Mouse (Mus musculus): ENCODE measurements around the gene Ptprk. TPM values are rescaled to one million over a fixed set of nuclear protein-coding genes. Genes with fewer than 3 reads are reported as not detected.

Ptprk gene
- total and polyA plus RNA-seq, 2 experiments from 2014 or later: 25.4 to 43.4 TPM

GRCm38 (mm10) chr10:28178876-28179275 is 104.3 kb downstream of the Ptprk start:
- DNase-seq (ENCODE audit: low spot score): no peak
- no peak overlapping the region for H3K9ac ChIP-seq (replicated peaks; ENCODE audit: low read length, poor library complexity, severe bottlenecking)
- TF ChIP-seq CTCF (IDR thresholded peaks at IDR 0.05): no peak
- H3K4me1 ChIP-seq (ENCODE audit: insufficient read depth, low read length): no peaks in the 10 kb centered on the region
- no peak overlapping the region for H3K4me2 ChIP-seq (ENCODE audit: low read depth, low read length, poor library complexity, severe bottlenecking)
- ATAC-seq (ENCODE audit: low FRiP score): no peak
- no peaks in the 10 kb centered on the region for H3K9me3 ChIP-seq (ENCODE audit: low read length)
- no peaks in the 10 kb centered on the region for H3K27me3 ChIP-seq (ENCODE audit: insufficient read depth, low read length)
- H3K4me3 ChIP-seq (ENCODE audit: low read depth, low read length): no peak overlapping the region
- WGBS: 65% methylated on average over 4 of the region's 4 CpGs
- no peak overlapping the region for H3K27ac ChIP-seq (ENCODE audit: low read depth, low read length)
- no peaks in the 10 kb centered on the region for H3K36me3 ChIP-seq (ENCODE audit: insufficient read depth, low read length)

DNA sequence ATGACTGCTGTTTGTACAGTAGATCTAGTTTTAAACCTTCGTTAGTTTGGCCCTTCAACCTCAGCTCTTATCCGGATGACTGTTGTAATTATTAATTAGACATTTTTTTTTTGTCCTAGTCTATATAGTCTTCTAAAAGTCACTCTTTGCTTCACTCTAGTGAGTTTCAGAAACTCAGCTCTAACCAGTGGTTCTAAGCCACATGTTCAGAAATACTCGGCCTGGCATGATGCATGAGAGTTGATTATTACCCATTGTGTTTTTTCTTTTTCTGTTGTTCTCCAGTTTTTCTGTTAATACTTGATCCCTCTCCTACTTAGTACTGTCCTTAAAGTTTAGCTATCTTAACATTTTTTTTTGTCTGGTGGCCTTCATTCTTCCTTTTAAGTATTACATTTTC is 107.5 kb downstream of the Ptprk start:
- Histone ChIP-seq H3K4me3 (ENCODE audit: low read depth, low read length) (no peak overlapping the region), H3K27ac (ENCODE audit: low read depth, low read length) (no peak overlapping the region), H3K36me3 (ENCODE audit: insufficient read depth, low read length) (no peaks in the 10 kb centered on the region), H3K4me2 (ENCODE audit: low read depth, low read length, poor library complexity, severe bottlenecking) (no peak overlapping the region), H3K9me3 (ENCODE audit: low read length) (no peaks in the 10 kb centered on the region), H3K9ac (replicated peaks; ENCODE audit: low read length, poor library complexity, severe bottlenecking) (no peak overlapping the region), H3K4me1 (ENCODE audit: insufficient read depth, low read length) (0 out of 2 replicates have a peak, but pooled peaks cover 2% of the 10 kb centered on the region), H3K27me3 (ENCODE audit: insufficient read depth, low read length) (no peaks in the 10 kb centered on the region)
- DNase-seq (ENCODE audit: low spot score): no peak
- WGBS: 92% methylated on average over 3 of the region's 3 CpGs
- no peak for TF ChIP-seq CTCF (IDR thresholded peaks at IDR 0.05)
- no peak for ATAC-seq (ENCODE audit: low FRiP score)

DNA sequence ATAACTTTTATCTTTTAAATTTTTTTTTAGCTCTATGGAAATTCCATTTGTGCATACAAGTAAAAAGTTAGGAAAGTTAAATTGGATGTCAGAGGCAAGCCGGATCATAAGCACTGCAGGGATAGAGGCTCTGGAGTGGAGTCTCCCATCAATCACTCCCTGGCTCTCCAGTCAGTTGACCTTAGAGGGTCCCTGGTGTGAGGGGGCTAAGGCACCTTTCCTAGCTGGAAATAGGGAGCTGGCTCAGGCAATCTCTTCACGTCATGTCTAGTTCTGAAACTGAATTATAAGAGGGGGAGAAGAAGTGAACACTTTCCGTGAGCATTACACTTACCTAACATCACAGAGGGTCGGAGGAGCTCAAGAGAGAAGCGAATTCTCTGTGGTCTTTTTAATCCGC is 110.1 kb downstream of the Ptprk start:
- Histone ChIP-seq H3K4me2 (ENCODE audit: low read depth, low read length, poor library complexity, severe bottlenecking) (no peak overlapping the region), H3K4me1 (ENCODE audit: insufficient read depth, low read length) (0 out of 2 replicates have a peak, but pooled peaks cover 2% of the 10 kb centered on the region), H3K9me3 (ENCODE audit: low read length) (no peaks in the 10 kb centered on the region), H3K27ac (ENCODE audit: low read depth, low read length) (no peak overlapping the region), H3K27me3 (ENCODE audit: insufficient read depth, low read length) (no peaks in the 10 kb centered on the region), H3K36me3 (ENCODE audit: insufficient read depth, low read length) (no peaks in the 10 kb centered on the region), H3K4me3 (ENCODE audit: low read depth, low read length) (no peak overlapping the region), H3K9ac (replicated peaks; ENCODE audit: low read length, poor library complexity, severe bottlenecking) (no peak overlapping the region)
- DNase-seq (ENCODE audit: low spot score) (no peak), ATAC-seq (ENCODE audit: low FRiP score) (no peak)
- WGBS: 81% methylated on average over 6 of the region's 6 CpGs
- TF ChIP-seq CTCF (IDR thresholded peaks at IDR 0.05): no peak

DNA sequence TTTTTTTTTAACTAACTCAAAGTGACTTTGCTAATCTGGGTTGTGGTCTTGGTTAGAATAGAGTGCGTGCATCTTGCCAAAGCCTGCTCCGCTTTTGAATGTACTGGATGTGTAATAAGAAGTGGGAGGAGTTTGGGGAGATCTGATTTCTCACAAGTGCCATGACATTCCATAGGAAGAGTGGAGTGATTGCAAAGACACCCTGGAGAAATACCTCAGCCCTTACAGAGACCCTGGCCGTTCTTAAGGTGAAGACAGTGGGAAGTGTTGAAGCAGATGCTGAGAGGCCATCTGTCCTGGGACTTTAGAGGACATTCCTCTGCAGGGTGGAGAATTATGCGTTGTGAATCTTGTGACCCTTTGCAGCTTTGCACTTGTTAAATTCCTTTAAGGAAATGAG is 110.7 kb downstream of the Ptprk start:
- no peak for DNase-seq (ENCODE audit: low spot score)
- Histone ChIP-seq H3K9me3 (ENCODE audit: low read length) (no peaks in the 10 kb centered on the region), H3K4me1 (ENCODE audit: insufficient read depth, low read length) (0 out of 2 replicates have a peak, but pooled peaks cover 2% of the 10 kb centered on the region), H3K4me3 (ENCODE audit: low read depth, low read length) (no peak overlapping the region), H3K4me2 (ENCODE audit: low read depth, low read length, poor library complexity, severe bottlenecking) (no peak overlapping the region), H3K27ac (ENCODE audit: low read depth, low read length) (no peak overlapping the region), H3K36me3 (ENCODE audit: insufficient read depth, low read length) (no peaks in the 10 kb centered on the region), H3K9ac (replicated peaks; ENCODE audit: low read length, poor library complexity, severe bottlenecking) (no peak overlapping the region), H3K27me3 (ENCODE audit: insufficient read depth, low read length) (no peaks in the 10 kb centered on the region)
- TF ChIP-seq CTCF (IDR thresholded peaks at IDR 0.05): no peak
- ATAC-seq (ENCODE audit: low FRiP score): no peak
- 68% methylated on average over 4 of the region's 4 CpGs for WGBS

DNA sequence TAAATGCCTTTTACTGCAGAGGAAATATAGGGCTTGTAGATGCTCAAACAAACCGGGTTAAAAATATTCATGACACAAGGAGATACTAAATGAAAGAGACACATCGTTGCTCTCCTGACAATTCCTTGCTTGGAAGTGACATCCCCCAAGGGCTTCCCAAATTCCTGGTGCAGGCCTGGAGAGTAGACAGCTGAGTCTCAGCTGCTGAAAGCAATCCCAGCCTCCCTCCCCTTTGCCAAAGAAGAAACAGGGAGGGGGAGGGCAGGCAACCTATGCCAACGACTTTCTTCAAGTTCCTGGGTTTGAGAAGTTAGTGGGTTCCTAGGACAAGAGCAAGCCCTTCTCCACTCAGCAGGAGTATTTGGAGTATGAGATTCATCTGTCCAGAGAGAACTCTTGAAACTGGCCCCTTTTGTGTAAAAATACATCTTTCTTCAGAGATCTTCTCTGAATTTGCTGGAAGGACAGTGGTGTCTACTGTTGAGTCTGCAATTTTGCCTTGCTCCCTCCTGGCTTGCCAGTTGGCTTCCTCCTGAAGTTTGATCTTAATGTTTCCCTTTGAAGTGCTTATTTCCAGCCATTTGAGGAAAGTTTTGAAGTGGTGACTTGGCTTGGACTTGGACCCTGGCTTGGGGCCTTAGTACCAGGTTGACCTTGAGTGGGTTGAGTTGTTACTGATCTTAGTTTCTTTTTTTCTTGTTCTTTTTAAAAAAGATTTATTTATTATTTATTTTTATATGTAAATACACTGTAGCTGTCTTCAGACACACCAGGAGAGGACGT is 111.6 kb downstream of the Ptprk start:
- no peaks in the 10 kb centered on the region for H3K9me3 ChIP-seq (ENCODE audit: low read length)
- H3K27ac ChIP-seq (ENCODE audit: low read depth, low read length): no peak overlapping the region
- H3K27me3 ChIP-seq (ENCODE audit: insufficient read depth, low read length): no peaks in the 10 kb centered on the region
- H3K4me1 ChIP-seq (ENCODE audit: insufficient read depth, low read length): 0 out of 2 replicates have a peak, but pooled peaks cover 2% of the 10 kb centered on the region
- ATAC-seq (ENCODE audit: low FRiP score) (no peak), DNase-seq (ENCODE audit: low spot score) (no peak)
- TF ChIP-seq CTCF (IDR thresholded peaks at IDR 0.05): no peak
- WGBS: 61% methylated on average over 4 of the region's 4 CpGs
- no peak overlapping the region for H3K9ac ChIP-seq (replicated peaks; ENCODE audit: low read length, poor library complexity, severe bottlenecking)
- no peaks in the 10 kb centered on the region for H3K36me3 ChIP-seq (ENCODE audit: insufficient read depth, low read length)
- no peak overlapping the region for H3K4me3 ChIP-seq (ENCODE audit: low read depth, low read length)
- H3K4me2 ChIP-seq (ENCODE audit: low read depth, low read length, poor library complexity, severe bottlenecking): no peak overlapping the region

- Histone ChIP-seq H3K4me1 (ENCODE audit: insufficient read depth, low read length) (no peaks in the 10 kb centered on the region), H3K9me3 (ENCODE audit: low read length) (no peaks in the 10 kb centered on the region), H3K27me3 (ENCODE audit: insufficient read depth, low read length) (no peaks in the 10 kb centered on the region), H3K9ac (replicated peaks; ENCODE audit: low read length, poor library complexity, severe bottlenecking) (no peak overlapping the region), H3K36me3 (ENCODE audit: insufficient read depth, low read length) (no peaks in the 10 kb centered on the region), H3K4me3 (ENCODE audit: low read depth, low read length) (no peak overlapping the region), H3K4me2 (ENCODE audit: low read depth, low read length, poor library complexity, severe bottlenecking) (no peak overlapping the region), H3K27ac (ENCODE audit: low read depth, low read length) (no peak overlapping the region)
- ATAC-seq (ENCODE audit: low FRiP score) (no peak), DNase-seq (ENCODE audit: low spot score) (no peak)
- no peak for TF ChIP-seq CTCF (IDR thresholded peaks at IDR 0.05)
- WGBS: 95% methylated on average over 5 of the region's 5 CpGs
These were observed 116.8 kb downstream of the Ptprk start for GRCm38 (mm10) chr10:28191440-28191839.
